In genomic region chr5:21936627-21937026, GRCm38 (mm10) we compare ENCODE assay signal across 29 mouse cellular contexts.
DNase-seq lines count a peak whose midpoint lies in the region; ATAC-seq and TF ChIP-seq lines count a peak whose summit lies in the region.
"Had no signal": no experiment of that assay in that cellular context is flagged by ENCODE, and none has a peak within 500 bp of the region (broad histone marks: within the 10 kb centered on the region; RNA-seq: fewer than 3 reads in every experiment).

No protein-coding gene starts in this region.

- no peak for TF ChIP-seq CTCF in intestine, postnatal 0 days (IDR thresholded peaks at IDR 0.05; ENCODE audit: low read depth)

- no peak overlapping the region for H3K4me3 ChIP-seq in intestine, embryonic 15.5 days (replicated peaks)
- no peak overlapping the region for H3K4me3 ChIP-seq in intestine, postnatal 0 days (ENCODE audit: low read depth, low read length)
- H3K4me3 ChIP-seq: embryonic facial prominence, embryonic 10.5 days; embryonic facial prominence, embryonic 13.5 days; erythroblast, embryonic 14.5 days; forebrain, embryonic 12.5 days; forebrain, embryonic 15.5 days; heart, embryonic 12.5 days; heart, embryonic 15.5 days; hindbrain, embryonic 10.5 days; hindbrain, embryonic 13.5 days had no signal

- no peaks in the 10 kb centered on the region for H3K9me3 ChIP-seq in intestine, embryonic 15.5 days
- H3K9me3 ChIP-seq in intestine, postnatal 0 days (ENCODE audit: control insufficient read depth): no peaks in the 10 kb centered on the region
- H3K9me3 ChIP-seq: embryonic facial prominence, embryonic 10.5 days; embryonic facial prominence, embryonic 13.5 days; forebrain, embryonic 12.5 days; forebrain, embryonic 15.5 days; heart, embryonic 12.5 days; heart, embryonic 15.5 days; hindbrain, embryonic 10.5 days; hindbrain, embryonic 13.5 days had no signal

- WGBS in intestine, embryonic 15.5 days: 61% methylated on average over 2 of the region's 2 CpGs
- 51% methylated on average over 2 of the region's 2 CpGs for WGBS in intestine, postnatal 0 days

- peak; percentile 76 for ATAC-seq in intestine, embryonic 15.5 days
- peak; percentile 46; the same call in 1 of the 2 replicates for ATAC-seq in intestine, postnatal 0 days
- ATAC-seq: CD4-positive, CD25-positive, alpha-beta regulatory T cell, adult 4 months; forebrain, embryonic 15.5 days; hindbrain, embryonic 16.5 days had no signal

- H3K4me1 ChIP-seq in intestine, embryonic 15.5 days (replicated peaks): no peaks in the 10 kb centered on the region
- no peaks in the 10 kb centered on the region for H3K4me1 ChIP-seq in intestine, postnatal 0 days (replicated peaks; ENCODE audit: control insufficient read depth, insufficient read depth, low read length)
- H3K4me1 ChIP-seq: embryonic facial prominence, embryonic 10.5 days; embryonic facial prominence, embryonic 13.5 days; heart, embryonic 12.5 days had no signal

- no peak overlapping the region for H3K27ac ChIP-seq in intestine, embryonic 15.5 days
- H3K27ac ChIP-seq in intestine, postnatal 0 days (ENCODE audit: low read depth, low read length): no peak overlapping the region
- H3K27ac ChIP-seq: embryonic facial prominence, embryonic 10.5 days; embryonic facial prominence, embryonic 13.5 days; forebrain, embryonic 12.5 days; forebrain, embryonic 15.5 days; heart, embryonic 15.5 days; hindbrain, embryonic 10.5 days; hindbrain, embryonic 13.5 days had no signal

- no peak overlapping the region for H3K4me2 ChIP-seq in intestine, embryonic 15.5 days (replicated peaks)
- H3K4me2 ChIP-seq in intestine, postnatal 0 days (replicated peaks; ENCODE audit: low read depth): 0 out of 2 replicates have a peak overlapping the region, but pooled peaks have one; percentile 3
- H3K4me2 ChIP-seq: embryonic facial prominence, embryonic 13.5 days; forebrain, embryonic 12.5 days; forebrain, embryonic 15.5 days; heart, embryonic 12.5 days; heart, embryonic 15.5 days; hindbrain, embryonic 13.5 days had no signal

- no peak overlapping the region for H3K9ac ChIP-seq in intestine, embryonic 15.5 days
- H3K9ac ChIP-seq in intestine, postnatal 0 days (ENCODE audit: low read depth, low read length): no peak overlapping the region
- H3K9ac ChIP-seq: embryonic facial prominence, embryonic 13.5 days; forebrain, embryonic 12.5 days; forebrain, embryonic 15.5 days; heart, embryonic 12.5 days; heart, embryonic 15.5 days; hindbrain, embryonic 13.5 days had no signal

- peak; percentile 46 for DNase-seq in heart, adult 11 months
- DNase-seq in heart, adult 18-20 months: no peak
- DNase-seq in lung, postnatal 25 days (ENCODE audit: low spot score): peak; percentile 0
- DNase-seq in lung, postnatal 10 days: no peak
- DNase-seq in urinary bladder, postnatal 14 days (ENCODE audit: low spot score): no peak
- DNase-seq in frontal cortex, postnatal 25 days (ENCODE audit: low spot score in 2 of 2): no peak
- DNase-seq: adrenal gland, postnatal 25 days; cerebellum, adult 11-12 months; cerebellum, adult 8-10 months; cerebellum, postnatal 10 days; cerebellum, postnatal 36 days; embryo, embryonic 11 days; gastrocnemius, postnatal 10 days; gastrocnemius, postnatal 36 days; heart, postnatal 10 days; heart, postnatal 36 days had no signal

- H3K36me3 ChIP-seq in intestine, embryonic 15.5 days: no peaks in the 10 kb centered on the region
- H3K36me3 ChIP-seq in intestine, postnatal 0 days (ENCODE audit: control insufficient read depth, insufficient read depth): no peaks in the 10 kb centered on the region
- H3K36me3 ChIP-seq: embryonic facial prominence, embryonic 10.5 days; embryonic facial prominence, embryonic 13.5 days; forebrain, embryonic 12.5 days; forebrain, embryonic 15.5 days; heart, embryonic 12.5 days; heart, embryonic 15.5 days; hindbrain, embryonic 10.5 days; hindbrain, embryonic 13.5 days had no signal

- H3K27me3 ChIP-seq in intestine, embryonic 15.5 days (replicated peaks): no peaks in the 10 kb centered on the region
- H3K27me3 ChIP-seq in intestine, postnatal 0 days (replicated peaks; ENCODE audit: control insufficient read depth, insufficient read depth, low read length): no peaks in the 10 kb centered on the region
- H3K27me3 ChIP-seq: embryonic facial prominence, embryonic 13.5 days; forebrain, embryonic 12.5 days; heart, embryonic 12.5 days; heart, embryonic 15.5 days; hindbrain, embryonic 13.5 days had no signal

Comparison
In these comparisons a context has a peak if more than half of its experiments do, and no peak if none do; other contexts are left out.
1. DNase-seq: peak in heart, adult 11 months (single experiment) and lung, postnatal 25 days (single experiment); none in heart, adult 18-20 months (0 of 2), lung, postnatal 10 days (single experiment), urinary bladder, postnatal 14 days (single experiment) and frontal cortex, postnatal 25 days (0 of 2).